Mouse (Mus musculus): ENCODE data around the gene Prkce. TPM values are rescaled to one million over a fixed set of nuclear protein-coding genes. Genes with fewer than 3 reads are reported as not detected.

Prkce gene
- polyA plus RNA-seq, 1 experiment: 1.9 TPM

GRCm38 (mm10) chr17:86244397-86244796, 76.8 kb downstream of the Prkce start:
- no peak overlapping the region for H3ac ChIP-seq (ENCODE audit: control insufficient read depth, insufficient read length)
- TF ChIP-seq TCF12 (IDR thresholded peaks at IDR 0.05; ENCODE audit: insufficient read depth, poor library complexity, severe bottlenecking): no peak
- TF ChIP-seq MAX (IDR thresholded peaks at IDR 0.05; ENCODE audit: low read depth): no peak
- TF ChIP-seq POLR2A (IDR thresholded peaks at IDR 0.05; ENCODE audit: insufficient read length, low read depth): no peak
- no peak overlapping the region for H3K4me3 ChIP-seq

GRCm38 (mm10) chr17:86248832-86249231, 81.2 kb downstream of the Prkce start:
- Histone ChIP-seq H3K36me3 (ENCODE audit: control insufficient read depth, insufficient read depth) (no peaks in the 10 kb centered on the region), H3K27me3 (ENCODE audit: control insufficient read depth, insufficient read depth, insufficient read length) (no peaks in the 10 kb centered on the region), H3K4me3 (no peak overlapping the region), H3K4me2 (ENCODE audit: low read depth) (no peak overlapping the region), H3K79me2 (ENCODE audit: control insufficient read depth, insufficient read depth) (no peaks in the 10 kb centered on the region), H3ac (ENCODE audit: control insufficient read depth, insufficient read length) (no peak overlapping the region)
- no peak for TF ChIP-seq POLR2AphosphoS2 (IDR thresholded peaks at IDR 0.05; ENCODE audit: insufficient read length, low read depth)
- no peak for TF ChIP-seq SRF (IDR thresholded peaks at IDR 0.05; ENCODE audit: control insufficient read depth, insufficient read length, low read depth)
- no peak for TF ChIP-seq POLR2A (IDR thresholded peaks at IDR 0.05; ENCODE audit: insufficient read length, low read depth)
- TF ChIP-seq MAX (IDR thresholded peaks at IDR 0.05; ENCODE audit: low read depth): no peak
- TF ChIP-seq MYOD1 (IDR thresholded peaks at IDR 0.05; ENCODE audit: control insufficient read depth in 1 of 3, insufficient read length in 2 of 3, low read depth in 2 of 3): no peak
- TF ChIP-seq TCF3 (IDR thresholded peaks at IDR 0.05; ENCODE audit: insufficient read length, low read depth): no peak
- TF ChIP-seq E2F4 (IDR thresholded peaks at IDR 0.05; ENCODE audit: insufficient read depth): no peak
- TF ChIP-seq TCF12 (IDR thresholded peaks at IDR 0.05; ENCODE audit: insufficient read depth, poor library complexity, severe bottlenecking): no peak
- no peak for TF ChIP-seq REST (IDR thresholded peaks at IDR 0.05; ENCODE audit: insufficient read depth, insufficient read length)
- TF ChIP-seq MYOG (IDR thresholded peaks at IDR 0.05; ENCODE audit: control insufficient read depth in 1 of 3, insufficient read depth in 1 of 3, insufficient read length in 2 of 3, low read depth in 2 of 3): no peak
- no peak for TF ChIP-seq USF1 (IDR thresholded peaks at IDR 0.05; ENCODE audit: low read depth)

More at GRCm38 (mm10) chr17:86244397-86244796, 76.8 kb downstream of the Prkce start:
- no peaks in the 10 kb centered on the region for H3K36me3 ChIP-seq (ENCODE audit: control insufficient read depth, insufficient read depth)
- no peak overlapping the region for H3K4me2 ChIP-seq (ENCODE audit: low read depth)
- H3K79me2 ChIP-seq (ENCODE audit: control insufficient read depth, insufficient read depth): no peaks in the 10 kb centered on the region
- H3K27me3 ChIP-seq (ENCODE audit: control insufficient read depth, insufficient read depth, insufficient read length): no peaks in the 10 kb centered on the region

DNA sequence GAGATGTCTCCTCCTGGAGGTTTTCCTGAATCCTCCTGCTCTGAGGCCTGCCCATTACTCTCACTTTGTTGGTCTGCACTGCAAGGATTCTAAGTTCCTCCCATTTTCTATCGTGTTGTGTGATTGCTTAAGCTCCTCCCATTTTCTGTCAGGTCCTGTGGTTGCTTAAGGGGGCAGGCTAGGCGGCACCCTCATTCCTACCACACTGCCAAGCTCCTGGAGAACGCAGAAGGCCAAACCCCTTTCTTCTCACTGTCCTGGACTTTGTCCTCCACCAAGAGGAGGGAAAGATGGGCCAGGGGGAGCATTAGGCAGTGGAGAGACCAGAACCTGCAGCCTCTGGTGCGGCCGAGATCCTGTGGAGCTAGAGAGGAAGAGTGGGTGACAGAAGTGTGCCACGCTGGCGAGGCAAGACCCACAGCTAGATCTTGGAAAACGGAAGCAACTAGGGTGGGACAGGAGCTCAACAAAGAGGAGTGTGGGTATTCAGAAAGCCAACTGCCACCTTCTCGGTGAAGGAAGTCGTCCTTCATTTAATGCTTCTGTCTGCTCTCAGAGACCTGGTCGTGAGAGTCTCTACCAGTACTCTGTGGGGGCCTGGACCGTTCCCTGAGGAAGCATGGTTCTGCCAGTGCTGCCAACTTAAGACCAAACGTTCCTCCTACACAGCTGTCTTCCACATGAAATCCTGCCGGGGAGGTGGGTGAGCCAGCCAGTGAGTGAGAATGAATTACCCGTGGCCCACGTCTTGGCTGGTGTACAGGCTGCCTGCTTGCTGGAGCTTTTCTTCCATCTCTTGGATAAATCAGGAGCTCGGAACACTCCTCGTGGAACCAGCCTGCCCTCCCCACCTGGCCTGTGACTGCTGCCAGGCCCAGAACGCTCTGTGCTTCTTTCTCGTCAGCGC, 82.2 kb downstream of the Prkce start:
- no peak overlapping the region for H3K4me3 ChIP-seq
- H3ac ChIP-seq (ENCODE audit: control insufficient read depth, insufficient read length): no peak overlapping the region
- H3K79me2 ChIP-seq (ENCODE audit: control insufficient read depth, insufficient read depth): no peaks in the 10 kb centered on the region
- H3K27me3 ChIP-seq (ENCODE audit: control insufficient read depth, insufficient read depth, insufficient read length): no peaks in the 10 kb centered on the region
- TF ChIP-seq MAX (IDR thresholded peaks at IDR 0.05; ENCODE audit: low read depth) (no peak), TCF12 (IDR thresholded peaks at IDR 0.05; ENCODE audit: insufficient read depth, poor library complexity, severe bottlenecking) (no peak), POLR2AphosphoS2 (IDR thresholded peaks at IDR 0.05; ENCODE audit: insufficient read length, low read depth) (no peak), SRF (IDR thresholded peaks at IDR 0.05; ENCODE audit: control insufficient read depth, insufficient read length, low read depth) (no peak), TCF3 (IDR thresholded peaks at IDR 0.05; ENCODE audit: insufficient read length, low read depth) (no peak), REST (IDR thresholded peaks at IDR 0.05; ENCODE audit: insufficient read depth, insufficient read length) (no peak), USF1 (IDR thresholded peaks at IDR 0.05; ENCODE audit: low read depth) (no peak), MYOD1 (IDR thresholded peaks at IDR 0.05; ENCODE audit: control insufficient read depth in 1 of 3, insufficient read length in 2 of 3, low read depth in 2 of 3) (no peak), CEBPB (IDR thresholded peaks at IDR 0.05; ENCODE audit: insufficient read depth, poor library complexity, severe bottlenecking) (no peak), MYOG (IDR thresholded peaks at IDR 0.05; ENCODE audit: control insufficient read depth in 1 of 3, insufficient read depth in 1 of 3, insufficient read length in 2 of 3, low read depth in 2 of 3) (no peak), E2F4 (IDR thresholded peaks at IDR 0.05; ENCODE audit: insufficient read depth) (no peak), POLR2A (IDR thresholded peaks at IDR 0.05; ENCODE audit: insufficient read length, low read depth) (no peak)
- no peak overlapping the region for H3K4me2 ChIP-seq (ENCODE audit: low read depth)
- no peaks in the 10 kb centered on the region for H3K36me3 ChIP-seq (ENCODE audit: control insufficient read depth, insufficient read depth)

DNA sequence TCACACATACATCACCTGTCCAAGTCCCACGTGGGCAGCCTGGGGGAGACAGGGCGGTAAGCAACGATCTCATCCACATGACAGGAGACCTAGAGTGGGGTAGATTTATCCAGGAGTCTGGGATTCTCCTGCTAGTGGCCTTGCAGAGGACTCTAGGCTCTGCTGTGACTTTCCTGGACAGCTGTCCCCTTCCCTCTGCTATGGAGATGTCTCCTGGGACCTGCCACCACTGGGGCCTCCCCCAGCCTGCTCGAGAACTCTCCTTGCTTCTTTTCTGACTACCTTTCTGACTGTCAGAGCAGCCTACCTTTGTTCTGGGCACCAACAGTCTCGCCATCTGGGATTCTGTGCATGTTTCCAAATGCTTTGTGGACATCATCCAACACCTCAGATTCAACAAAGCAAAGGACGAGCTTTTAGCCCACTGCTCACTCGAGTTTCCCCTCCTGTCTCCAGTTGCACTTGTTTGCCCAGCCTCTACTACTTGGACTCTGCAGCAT, 82.9 kb downstream of the Prkce start:
- TF ChIP-seq TCF12 (IDR thresholded peaks at IDR 0.05; ENCODE audit: insufficient read depth, poor library complexity, severe bottlenecking) (no peak), TCF3 (IDR thresholded peaks at IDR 0.05; ENCODE audit: insufficient read length, low read depth) (no peak), E2F4 (IDR thresholded peaks at IDR 0.05; ENCODE audit: insufficient read depth) (no peak), REST (IDR thresholded peaks at IDR 0.05; ENCODE audit: insufficient read depth, insufficient read length) (no peak), USF1 (IDR thresholded peaks at IDR 0.05; ENCODE audit: low read depth) (no peak), POLR2AphosphoS2 (IDR thresholded peaks at IDR 0.05; ENCODE audit: insufficient read length, low read depth) (no peak), SRF (IDR thresholded peaks at IDR 0.05; ENCODE audit: control insufficient read depth, insufficient read length, low read depth) (no peak), MYOD1 (IDR thresholded peaks at IDR 0.05; ENCODE audit: control insufficient read depth in 1 of 3, insufficient read length in 2 of 3, low read depth in 2 of 3) (no peak), MYOG (IDR thresholded peaks at IDR 0.05; ENCODE audit: control insufficient read depth in 1 of 3, insufficient read depth in 1 of 3, insufficient read length in 2 of 3, low read depth in 2 of 3) (no peak), POLR2A (IDR thresholded peaks at IDR 0.05; ENCODE audit: insufficient read length, low read depth) (no peak), CEBPB (IDR thresholded peaks at IDR 0.05; ENCODE audit: insufficient read depth, poor library complexity, severe bottlenecking) (no peak), MAX (IDR thresholded peaks at IDR 0.05; ENCODE audit: low read depth) (no peak)
- no peaks in the 10 kb centered on the region for H3K27me3 ChIP-seq (ENCODE audit: control insufficient read depth, insufficient read depth, insufficient read length)

More for the DNA sequence above, 82.9 kb downstream of the Prkce start:
- Histone ChIP-seq H3K4me2 (ENCODE audit: low read depth) (no peak overlapping the region), H3K79me2 (ENCODE audit: control insufficient read depth, insufficient read depth) (no peaks in the 10 kb centered on the region), H3K36me3 (ENCODE audit: control insufficient read depth, insufficient read depth) (no peaks in the 10 kb centered on the region), H3ac (ENCODE audit: control insufficient read depth, insufficient read length) (no peak overlapping the region), H3K4me3 (no peak overlapping the region)
